In genomic region chr15:83071752-83072151, GRCm38 (mm10) we compare ENCODE assay signal across 18 mouse cellular contexts. TPM values are rescaled to one million over a fixed set of nuclear protein-coding genes. Genes with fewer than 3 reads are reported as not detected.
DNase-seq lines count a peak whose midpoint lies in the region; ATAC-seq and TF ChIP-seq lines count a peak whose summit lies in the region.
"Had no signal": no experiment of that assay in that cellular context is flagged by ENCODE, and none has a peak within 500 bp of the region (broad histone marks: within the 10 kb centered on the region; RNA-seq: fewer than 3 reads in every experiment).

No protein-coding gene starts in this region.

- H3K4me2 ChIP-seq in liver, embryonic 14.5 days (ENCODE audit: low read depth), result no peak overlapping the region
- H3K4me2 ChIP-seq: kidney, embryonic 15.5 days; limb, embryonic 15.5 days had no signal

- TF ChIP-seq CTCF in liver, embryonic 14.5 days (IDR thresholded peaks at IDR 0.05; ENCODE audit: low read depth), result peak; percentile 49

- WGBS in liver, embryonic 14.5 days (ENCODE audit: insufficient replicate concordance), result 65% methylated on average over 5 of the region's 5 CpGs

- ATAC-seq in CD4-positive, CD25-positive, alpha-beta regulatory T cell, adult 4 months, result no peak
- ATAC-seq in liver, embryonic 14.5 days (ENCODE audit: insufficient read depth), result no peak
- no peak for ATAC-seq in monocyte, adult 5-6 weeks (replicated peaks; ENCODE audit: insufficient number of reproducible peaks, low FRiP score, low TSS enrichment, poor library complexity, severe bottlenecking)

- H3K27ac ChIP-seq in liver, embryonic 14.5 days, result no peak overlapping the region
- H3K27ac ChIP-seq: embryonic facial prominence, embryonic 10.5 days; heart, embryonic 10.5 days had no signal

- H3K9me3 ChIP-seq in liver, embryonic 14.5 days (ENCODE audit: control insufficient read depth, low read length), result no peaks in the 10 kb centered on the region
- H3K9me3 ChIP-seq: embryonic facial prominence, embryonic 10.5 days; heart, embryonic 10.5 days; kidney, embryonic 15.5 days; limb, embryonic 15.5 days had no signal

- no peaks in the 10 kb centered on the region for H3K4me1 ChIP-seq in liver, embryonic 14.5 days (replicated peaks; ENCODE audit: control insufficient read depth in 2 of 2, insufficient read depth in 2 of 2, low read length in 1 of 2)
- H3K4me1 ChIP-seq: embryonic facial prominence, embryonic 10.5 days had no signal

- DNase-seq in CD4-positive, CD25-positive, alpha-beta regulatory T cell, adult 2 months (ENCODE audit: low read depth, low spot score), result peak; percentile 12
- DNase-seq in liver, embryonic 14.5 days (ENCODE audit: low read depth in 3 of 3, low spot score in 3 of 3), result no peak
- DNase-seq in liver (no peak), A20 (ENCODE audit: low read depth, low spot score) (peak; percentile 24)
- peak; percentile 13 for DNase-seq in c-Kit-positive CD71-positive TER-119-positive erythroid progenitor cells, embryonic 14.5 days (ENCODE audit: low spot score)
- no peak for DNase-seq in right cerebral cortex, postnatal 10 days (ENCODE audit: low spot score in 2 of 2)
- DNase-seq: cerebellum, postnatal 14 days; gastrocnemius, postnatal 14 days; heart, postnatal 4 days; right cerebral cortex, adult 18-20 months; thymus, adult 18-20 months had no signal

- H3K27me3 ChIP-seq in liver, embryonic 14.5 days (ENCODE audit: control insufficient read depth, insufficient read depth, low read length), result peaks cover 8% of the 10 kb centered on the region

- no peaks in the 10 kb centered on the region for H3K36me3 ChIP-seq in liver, embryonic 14.5 days (replicated peaks; ENCODE audit: control insufficient read depth, insufficient read depth, low read depth)
- H3K36me3 ChIP-seq: embryonic facial prominence, embryonic 10.5 days; heart, embryonic 10.5 days; kidney, embryonic 15.5 days; limb, embryonic 15.5 days had no signal

- no peak overlapping the region for H3K4me3 ChIP-seq in liver, embryonic 14.5 days (ENCODE audit: insufficient read depth in 1 of 2, low read depth in 2 of 2, low read length in 2 of 2)
- H3K4me3 ChIP-seq: embryonic facial prominence, embryonic 10.5 days; erythroblast, embryonic 14.5 days; heart, embryonic 10.5 days; kidney, embryonic 15.5 days; limb, embryonic 15.5 days had no signal

- no peak overlapping the region for H3K9ac ChIP-seq in liver, embryonic 14.5 days (replicated peaks)
- H3K9ac ChIP-seq: kidney, embryonic 15.5 days; limb, embryonic 15.5 days had no signal

- no peak for TF ChIP-seq EP300 in liver, embryonic 14.5 days (IDR thresholded peaks at IDR 0.05; ENCODE audit: low read depth)

RNA-seq across cellular contexts. Expression of gene Serhl, which starts 17.6 kb away (rescaled TPM):
- 10 to 100 TPM; 81.9 to 88.8 TPM for polyA plus RNA-seq in CD4-positive, CD25-positive, alpha-beta regulatory T cell, adult 4 months (2017; shearing (Covaris generic))
- polyA plus RNA-seq in liver, embryonic 14.5 days (2012; rRNA removed), result 6.9 and 12.4 TPM in 2 replicates
- polyA plus RNA-seq in liver, embryonic 14.5 days (2014; fragmentation: Nextera tagmentation; extraction: Ambion mirVana), result 14.8 and 17.2 TPM in 2 replicates
- 16.9 to 26.7 TPM (median 20.9 TPM) in 3 replicates for total RNA-seq in monocyte, adult 5-6 weeks (2017)

RNA-seq across cellular contexts. Expression of gene Nfam1, which starts 38.6 kb away (rescaled TPM):
- polyA plus RNA-seq in CD4-positive, CD25-positive, alpha-beta regulatory T cell, adult 4 months (2017; shearing (Covaris generic)), result 1 to 10 TPM in 1 of 2 experiments, under 1 TPM in 1; 0.22 to 1.1 TPM
- polyA plus RNA-seq in liver, embryonic 14.5 days (2012; rRNA removed), result 3.6 TPM in 2 replicates
- 5.0 and 5.9 TPM in 2 replicates for polyA plus RNA-seq in liver, embryonic 14.5 days (2014; fragmentation: Nextera tagmentation; extraction: Ambion mirVana)
- total RNA-seq in monocyte, adult 5-6 weeks (2017), result 156 to 182 TPM (median 181 TPM) in 3 replicates

RNA-seq across cellular contexts. Expression of gene Rrp7a, which starts 50.8 kb away (rescaled TPM):
- polyA plus RNA-seq in CD4-positive, CD25-positive, alpha-beta regulatory T cell, adult 4 months (2017; shearing (Covaris generic)), result 10 to 100 TPM; 75.7 to 97.2 TPM
- polyA plus RNA-seq in liver, embryonic 14.5 days (2012; rRNA removed), result 16.0 and 23.9 TPM in 2 replicates
- polyA plus RNA-seq in liver, embryonic 14.5 days (2014; fragmentation: Nextera tagmentation; extraction: Ambion mirVana), result 21.2 and 22.3 TPM in 2 replicates
- total RNA-seq in monocyte, adult 5-6 weeks (2017), result 29.8 to 65.9 TPM (median 55.4 TPM) in 3 replicates

Comparison
In these comparisons a context has a peak if more than half of its experiments do, and no peak if none do; other contexts are left out.
1. DNase-seq: peak in CD4-positive, CD25-positive, alpha-beta regulatory T cell, adult 2 months (single experiment), A20 (single experiment) and c-Kit-positive CD71-positive TER-119-positive erythroid progenitor cells, embryonic 14.5 days (single experiment); none in liver, embryonic 14.5 days (0 of 3), liver (single experiment) and right cerebral cortex, postnatal 10 days (0 of 2).
2. RNA of gene Serhl, which starts 17.6 kb away (polyA plus RNA-seq): 81.9 to 88.8 TPM in CD4-positive, CD25-positive, alpha-beta regulatory T cell, adult 4 months; 6.9 to 17.2 TPM in liver, embryonic 14.5 days; every median in the first group is over 4 times any median in the second.